Mouse (Mus musculus) ES-Bruce4 (cell line): ENCODE measurements at regions not wholly inside any gene's neighbourhood (a gene's known extent, or its start where the extent isn't known, plus 50 kb on each side); places are given as distances from the start of the nearest gene placed in this dataset.

Source experiments
- H3K27ac ChIP-seq: 2 replicates; pipeline ENCODE4 v1.5.1; 2012; ENCODE audit warnings: low read length, inconsistent platforms; ENCODE audit not compliant: insufficient read depth
- H3K27me3 ChIP-seq: 2 replicates; pipeline ENCODE4 v1.6.1; 2012; ENCODE audit warnings: mild to moderate bottlenecking, low read length, inconsistent platforms; ENCODE audit not compliant: control insufficient read depth, poor library complexity, insufficient read depth, severe bottlenecking
- H3K36me3 ChIP-seq: 2 replicates; pipeline ENCODE4 v1.6.1; 2012; ENCODE audit warnings: inconsistent platforms, mild to moderate bottlenecking, low read length, moderate library complexity; ENCODE audit not compliant: control insufficient read depth, poor library complexity, insufficient read depth, severe bottlenecking
- H3K4me1 ChIP-seq: one replicate; pipeline ENCODE4 v1.8.1; 2011; ENCODE audit warnings: low read length; ENCODE audit not compliant: control insufficient read depth, insufficient read depth
- H3K4me3 ChIP-seq: 2 replicates; pipeline ENCODE4 v1.5.1; 2011; ENCODE audit warnings: low read depth, mild to moderate bottlenecking, low read length
- H3K9ac ChIP-seq: 2 replicates; pipeline ENCODE4 v1.6.1; 2012; ENCODE audit warnings: low read depth, mild to moderate bottlenecking, inconsistent platforms; ENCODE audit not compliant: poor library complexity, severe bottlenecking
- H3K9me3 ChIP-seq: replicated peaks from 2 replicates; pipeline ENCODE4 v1.6.1; 2012; ENCODE audit warnings: mild to moderate bottlenecking, low read length, inconsistent platforms; ENCODE audit not compliant: control insufficient read depth, poor library complexity, insufficient read depth, severe bottlenecking
- CTCF ChIP-seq: IDR thresholded peaks from one replicate; pipeline ENCODE4 v1.8.1; 2011; ENCODE audit warnings: low read depth, low read length
- EP300 ChIP-seq: IDR thresholded peaks from 2 replicates; pipeline ENCODE4 v1.6.1; 2011; ENCODE audit warnings: low read depth, low read length; ENCODE audit not compliant: insufficient read depth
- POLR2A ChIP-seq: IDR thresholded peaks from one replicate; pipeline ENCODE4 v1.8.1; 2011; ENCODE audit warnings: low read length; ENCODE audit not compliant: insufficient read depth

DNA sequence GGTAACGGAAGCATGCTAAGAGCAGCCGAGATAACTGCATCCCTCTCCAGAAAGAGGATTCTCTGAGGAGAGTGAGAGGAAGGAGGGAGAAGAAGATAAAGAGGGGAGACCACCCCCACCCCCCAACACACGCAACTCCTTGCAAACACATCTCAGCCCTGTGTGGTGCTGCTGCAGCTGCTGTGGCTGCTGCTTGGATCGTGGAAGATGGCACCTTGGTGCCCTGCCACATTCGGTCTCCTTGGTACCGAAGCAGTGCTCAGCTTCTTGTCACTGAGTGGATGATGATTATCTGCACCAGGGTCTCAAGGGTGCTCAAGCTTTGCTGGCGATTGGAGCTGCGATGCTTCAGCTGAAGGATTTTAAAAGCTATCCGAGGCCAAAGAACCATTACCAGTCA is 204.7 kb downstream of the Bcl11a start:
- no peak overlapping the region for H3K9ac ChIP-seq
- H3K4me3 ChIP-seq = no peak overlapping the region
- peaks cover 4% of the 10 kb centered on the region for H3K4me1 ChIP-seq
- H3K27ac ChIP-seq = no peak overlapping the region
- no peaks in the 10 kb centered on the region for H3K36me3 ChIP-seq
- H3K27me3 ChIP-seq = no peaks in the 10 kb centered on the region
- H3K9me3 ChIP-seq = no peaks in the 10 kb centered on the region
- TF ChIP-seq CTCF = no peak
- no peak for TF ChIP-seq POLR2A
- no peak for TF ChIP-seq EP300

GRCm38 (mm10) chr11:24286129-24287108 is 208.6 kb downstream of the Bcl11a start:
- Histone ChIP-seq H3K9me3 (no peaks in the 10 kb centered on the region), H3K27ac (no peak overlapping the region), H3K4me1 (peaks cover 4% of the 10 kb centered on the region), H3K36me3 (no peaks in the 10 kb centered on the region), H3K4me3 (no peak overlapping the region), H3K27me3 (no peaks in the 10 kb centered on the region), H3K9ac (no peak overlapping the region)
- TF ChIP-seq EP300 (peak; percentile 38; the same call in 1 of the 2 replicates), POLR2A (no peak)

DNA sequence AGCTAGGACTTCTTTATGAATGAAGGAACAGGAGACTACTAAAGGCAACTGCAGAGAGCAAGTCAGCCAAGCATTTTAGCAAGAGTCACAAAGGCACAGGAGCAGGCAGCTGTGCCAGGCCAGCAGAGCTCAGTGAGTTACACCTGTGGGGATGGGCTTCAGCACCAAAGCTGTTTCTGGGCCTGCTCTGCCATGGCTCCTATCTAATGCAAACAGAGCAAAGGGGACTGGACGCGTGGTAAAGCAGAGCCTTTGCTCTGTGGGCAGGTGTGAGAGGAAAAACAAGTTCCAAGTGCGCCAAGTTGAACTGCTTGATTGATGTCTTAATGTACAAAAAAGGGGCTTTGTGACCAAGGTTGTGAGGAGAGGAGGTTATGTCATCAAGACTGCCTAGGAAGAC is 215.4 kb downstream of the Bcl11a start:
- Histone ChIP-seq H3K36me3 (no peaks in the 10 kb centered on the region), H3K4me1 (no peaks in the 10 kb centered on the region), H3K4me3 (no peak overlapping the region), H3K27me3 (no peaks in the 10 kb centered on the region), H3K27ac (no peak overlapping the region), H3K9me3 (no peaks in the 10 kb centered on the region), H3K9ac (no peak overlapping the region)
- TF ChIP-seq CTCF (no peak), EP300 (no peak), POLR2A (no peak)

- no peak overlapping the region for H3K27ac ChIP-seq
- TF ChIP-seq EP300 (no peak), POLR2A (no peak), CTCF (no peak)
- H3K9me3 ChIP-seq = no peaks in the 10 kb centered on the region
- no peak overlapping the region for H3K9ac ChIP-seq
- H3K4me3 ChIP-seq = no peak overlapping the region
- H3K27me3 ChIP-seq = no peaks in the 10 kb centered on the region
- H3K4me1 ChIP-seq = no peaks in the 10 kb centered on the region
- H3K36me3 ChIP-seq = no peaks in the 10 kb centered on the region
These were observed 216.1 kb downstream of the Bcl11a start for GRCm38 (mm10) chr11:24293860-24294531.

DNA sequence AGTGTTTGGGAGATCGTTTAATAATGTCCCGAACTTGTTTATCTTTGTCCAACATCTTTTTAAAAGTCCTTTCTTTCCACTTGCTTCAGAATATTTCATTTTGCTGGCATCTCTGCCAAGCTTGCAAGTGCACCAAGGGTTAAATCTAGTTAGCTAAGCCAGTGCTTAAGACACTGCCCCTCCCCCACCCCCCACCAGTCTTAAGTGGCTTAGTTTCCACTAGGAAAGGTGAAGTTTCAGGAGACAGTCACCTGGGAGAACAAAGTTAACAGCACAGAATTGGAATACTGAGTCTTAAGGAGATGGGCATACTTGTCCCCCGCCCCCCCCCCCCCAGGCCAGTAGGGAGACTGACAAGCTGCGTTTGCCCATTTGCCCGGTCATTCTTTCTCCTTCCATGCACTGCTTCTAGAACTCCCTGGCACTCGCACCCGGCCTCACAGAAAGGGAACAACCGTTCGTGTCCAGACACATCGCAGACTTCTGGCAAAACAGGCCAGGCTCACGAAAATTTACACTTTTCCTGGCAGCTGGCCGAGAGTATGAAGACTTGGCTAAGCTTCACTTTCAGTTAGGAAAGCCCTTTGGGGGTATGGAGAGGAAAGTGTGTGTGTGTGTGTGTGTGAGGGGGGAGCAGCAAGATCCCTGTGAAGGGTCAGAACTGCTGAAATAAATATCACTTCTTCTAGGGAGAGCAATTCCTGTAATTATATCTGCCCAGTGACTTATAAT is 219.2 kb downstream of the Bcl11a start:
- TF ChIP-seq CTCF (no peak), EP300 (no peak), POLR2A (no peak)
- Histone ChIP-seq H3K27ac (no peak overlapping the region), H3K4me1 (no peaks in the 10 kb centered on the region), H3K4me3 (no peak overlapping the region), H3K9me3 (no peaks in the 10 kb centered on the region), H3K9ac (no peak overlapping the region), H3K27me3 (peaks cover 6% of the 10 kb centered on the region; the same call in 1 of the 2 replicates), H3K36me3 (no peaks in the 10 kb centered on the region)
